In genomic region chr6:137542231-137543152, GRCm38 (mm10) we compare ENCODE assay signal across 9 mouse cellular contexts.
DNase-seq lines count a peak whose midpoint lies in the region; ATAC-seq and TF ChIP-seq lines count a peak whose summit lies in the region.
"Had no signal": no experiment of that assay in that cellular context is flagged by ENCODE, and none has a peak within 500 bp of the region (broad histone marks: within the 10 kb centered on the region; RNA-seq: fewer than 3 reads in every experiment).

No protein-coding gene starts in this region.

- TF ChIP-seq CTCF in cortical plate, adult 2 months (IDR thresholded peaks at IDR 0.05; ENCODE audit: extremely low read depth, insufficient read depth, low read length): no peak

- peaks cover 17% of the 10 kb centered on the region for H3K4me1 ChIP-seq in heart, embryonic 11.5 days (ENCODE audit: control insufficient read depth, insufficient read depth, low read length)
- H3K4me1 ChIP-seq in cortical plate, adult 2 months (ENCODE audit: control insufficient read depth, insufficient read depth, low read length): peaks cover 7% of the 10 kb centered on the region; the same call in 1 of the 2 replicates
- peaks cover 36% of the 10 kb centered on the region for H3K4me1 ChIP-seq in hindbrain, embryonic 10.5 days (replicated peaks)
- H3K4me1 ChIP-seq in midbrain, embryonic 14.5 days (ENCODE audit: control insufficient read depth, insufficient read depth, low read length): peaks cover 17% of the 10 kb centered on the region; the same call in 1 of the 2 replicates

- no peaks in the 10 kb centered on the region for H3K36me3 ChIP-seq in heart, embryonic 11.5 days (ENCODE audit: control insufficient read depth, insufficient read depth, low read length)
- H3K36me3 ChIP-seq in hindbrain, embryonic 10.5 days: no peaks in the 10 kb centered on the region
- H3K36me3 ChIP-seq in midbrain, embryonic 14.5 days (ENCODE audit: control insufficient read depth, insufficient read depth, low read length): no peaks in the 10 kb centered on the region

- H3K9ac ChIP-seq in heart, embryonic 11.5 days (ENCODE audit: low read depth, low read length): 0 out of 2 replicates have a peak overlapping the region, but pooled peaks have one; percentile 30
- H3K9ac ChIP-seq in midbrain, embryonic 14.5 days (replicated peaks; ENCODE audit: low read length): no peak overlapping the region

- H3K4me3 ChIP-seq in heart, embryonic 11.5 days (ENCODE audit: low read depth, low read length): no peak overlapping the region
- H3K4me3 ChIP-seq in cortical plate, adult 2 months (ENCODE audit: insufficient read depth, low read length): no peak overlapping the region
- peak overlapping the region; percentile 27 for H3K4me3 ChIP-seq in hindbrain, embryonic 10.5 days
- H3K4me3 ChIP-seq in midbrain, embryonic 14.5 days (replicated peaks; ENCODE audit: low read depth, low read length): no peak overlapping the region

- no peak overlapping the region for H3K27ac ChIP-seq in heart, embryonic 11.5 days (ENCODE audit: low read depth, low read length)
- peak overlapping the region; percentile 40; the same call in 1 of the 2 replicates for H3K27ac ChIP-seq in cortical plate, adult 2 months (ENCODE audit: insufficient read depth, low read length)
- peak overlapping the region; percentile 73 for H3K27ac ChIP-seq in hindbrain, embryonic 10.5 days
- H3K27ac ChIP-seq in midbrain, embryonic 14.5 days (replicated peaks; ENCODE audit: low read depth, low read length): 0 out of 2 replicates have a peak overlapping the region, but pooled peaks have one; percentile 1

- TF ChIP-seq POLR2A in cortical plate, adult 2 months (IDR thresholded peaks at IDR 0.05; ENCODE audit: extremely low read depth, insufficient read depth, low read length): no peak

- peak overlapping the region; percentile 38 for H3K4me2 ChIP-seq in heart, embryonic 11.5 days
- peak overlapping the region; percentile 18; the same call in 1 of the 2 replicates for H3K4me2 ChIP-seq in midbrain, embryonic 14.5 days (ENCODE audit: low read length)

- intact Hi-C loops in heart, postnatal 36 days (cut with DNase I): no loop called here

- 0 out of 2 replicates have a peak, but pooled peaks cover 5% of the 10 kb centered on the region for H3K9me3 ChIP-seq in heart, embryonic 11.5 days (replicated peaks; ENCODE audit: control insufficient read depth, low read length)
- H3K9me3 ChIP-seq in hindbrain, embryonic 10.5 days: 0 out of 2 replicates have a peak, but pooled peaks cover 2% of the 10 kb centered on the region
- H3K9me3 ChIP-seq in midbrain, embryonic 14.5 days (ENCODE audit: control insufficient read depth, low read length): no peaks in the 10 kb centered on the region

- WGBS in heart, embryonic 11.5 days (ENCODE audit: insufficient replicate concordance): 6% methylated on average over 10 of the region's 10 CpGs
- 5% methylated on average over 10 of the region's 10 CpGs for WGBS in hindbrain, embryonic 10.5 days
- 1% methylated on average over 10 of the region's 10 CpGs for WGBS in midbrain, embryonic 14.5 days

- ATAC-seq in heart, embryonic 11.5 days (replicated peaks; ENCODE audit: insufficient number of reproducible peaks, low FRiP score, low TSS enrichment): no peak
- peak; percentile 61; the same call in 1 of the 2 replicates for ATAC-seq in midbrain, embryonic 14.5 days (ENCODE audit: low FRiP score, low TSS enrichment)
- no peak for ATAC-seq in cerebellum, adult (ENCODE audit: insufficient number of reproducible peaks, low FRiP score, low TSS enrichment)

- no peaks in the 10 kb centered on the region for H3K27me3 ChIP-seq in heart, embryonic 11.5 days (ENCODE audit: control insufficient read depth, insufficient read depth, low read length)
- no peaks in the 10 kb centered on the region; the same call in 1 of the 2 replicates for H3K27me3 ChIP-seq in hindbrain, embryonic 10.5 days (ENCODE audit: insufficient read depth, poor library complexity, severe bottlenecking)
- H3K27me3 ChIP-seq in midbrain, embryonic 14.5 days (ENCODE audit: control insufficient read depth, insufficient read depth, low read length): no peaks in the 10 kb centered on the region

- no peak for DNase-seq in heart, postnatal 36 days
- peak; percentile 42 for DNase-seq in hindbrain, embryonic 10.5 days (ENCODE audit: low spot score)
- peak; percentile 79 for DNase-seq in midbrain, embryonic 14.5 days
- no peak for DNase-seq in gastrocnemius, adult 8-10 months (ENCODE audit: low spot score in 2 of 2)
- DNase-seq in urinary bladder, postnatal 4 days (ENCODE audit: low spot score in 2 of 2): no peak
- DNase-seq: thymus, adult 18-20 months had no signal

Comparison
In these comparisons a context has a peak if more than half of its experiments do, and no peak if none do; other contexts are left out.
1. DNase-seq: peak in hindbrain, embryonic 10.5 days (single experiment) and midbrain, embryonic 14.5 days (single experiment); none in heart, postnatal 36 days (0 of 2), gastrocnemius, adult 8-10 months (0 of 2) and urinary bladder, postnatal 4 days (0 of 2).